8 mouse cellular contexts compared by ENCODE assay signal in the genomic region with DNA sequence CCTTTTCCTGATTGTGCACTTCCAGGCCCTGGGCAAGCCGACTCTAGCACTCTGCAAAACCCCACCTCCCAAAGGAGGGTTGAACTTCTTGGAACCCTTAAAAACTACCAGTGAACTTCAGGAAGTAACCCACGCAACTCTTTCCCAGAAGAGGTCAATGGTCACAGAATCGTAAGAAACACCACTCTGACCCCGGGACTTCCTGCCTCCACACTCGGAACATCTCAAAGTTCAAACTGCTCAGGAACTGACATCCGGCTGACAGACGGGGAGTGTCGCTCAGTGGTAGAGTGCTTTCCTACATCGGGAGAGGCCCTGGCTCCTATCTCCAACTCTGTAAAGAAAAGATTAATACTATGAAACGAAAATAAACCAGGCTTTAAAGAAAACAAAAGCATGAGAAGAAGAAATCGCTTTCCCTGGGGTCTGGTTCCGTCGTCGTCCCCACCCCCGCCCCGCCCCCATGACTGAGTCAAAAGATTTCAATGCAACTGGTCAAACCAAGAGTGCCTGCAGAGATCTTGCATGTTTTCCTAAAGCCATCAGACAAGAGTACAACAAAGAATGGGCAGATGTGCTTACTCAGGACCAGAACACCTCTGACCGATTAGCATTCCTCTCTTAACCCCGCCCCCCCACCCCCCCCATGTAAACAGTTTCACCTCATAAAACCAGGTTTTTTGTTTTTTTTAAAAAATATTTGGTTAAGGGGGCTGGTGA. TPM values are rescaled to one million over a fixed set of nuclear protein-coding genes. Genes with fewer than 3 reads are reported as not detected.
DNase-seq lines count a peak whose midpoint lies in the region; ATAC-seq and TF ChIP-seq lines count a peak whose summit lies in the region.

No protein-coding gene starts in this region.

- peak; percentile 83 for DNase-seq in midbrain, embryonic 11.5 days (ENCODE audit: low spot score, missing footprints)
- DNase-seq in embryonic facial prominence, embryonic 14.5 days (ENCODE audit: low spot score): peak; percentile 16
- no peak for DNase-seq in lung, adult 2 months
- DNase-seq in thymus, postnatal 36 days: peak; percentile 55 to 63
- no peak for DNase-seq in frontal cortex, adult 2 months (ENCODE audit: extremely low spot score in 1 of 2, low spot score in 1 of 2)
- DNase-seq in cerebellum, postnatal 10 days: no peak

- no peak for TF ChIP-seq CTCF in lung, adult 2 months (IDR thresholded peaks at IDR 0.05; ENCODE audit: insufficient read depth, low read length)

- H3K9me3 ChIP-seq in midbrain, embryonic 11.5 days (ENCODE audit: control insufficient read depth, low read length): no peaks in the 10 kb centered on the region
- H3K9me3 ChIP-seq in midbrain, embryonic 15.5 days: no peaks in the 10 kb centered on the region
- H3K9me3 ChIP-seq in embryonic facial prominence, embryonic 14.5 days (ENCODE audit: control insufficient read depth, low read length): no peaks in the 10 kb centered on the region
- H3K9me3 ChIP-seq in intestine, embryonic 16.5 days (ENCODE audit: control insufficient read depth, low read length): no peaks in the 10 kb centered on the region

- no peaks in the 10 kb centered on the region for H3K4me1 ChIP-seq in midbrain, embryonic 11.5 days (ENCODE audit: control insufficient read depth, insufficient read depth, low read length)
- no peaks in the 10 kb centered on the region for H3K4me1 ChIP-seq in midbrain, embryonic 15.5 days
- peaks cover 3% of the 10 kb centered on the region; the same call in 1 of the 2 replicates for H3K4me1 ChIP-seq in embryonic facial prominence, embryonic 14.5 days (ENCODE audit: control insufficient read depth, insufficient read depth, low read length)
- H3K4me1 ChIP-seq in intestine, embryonic 16.5 days (ENCODE audit: control insufficient read depth, insufficient read depth, low read length): peaks cover 3% of the 10 kb centered on the region; the same call in 1 of the 2 replicates
- H3K4me1 ChIP-seq in lung, adult 2 months (ENCODE audit: control insufficient read depth, insufficient read depth, low read length): peaks cover 8% of the 10 kb centered on the region

- no peaks in the 10 kb centered on the region for H3K36me3 ChIP-seq in midbrain, embryonic 11.5 days (ENCODE audit: control insufficient read depth, insufficient read depth, low read length)
- no peaks in the 10 kb centered on the region for H3K36me3 ChIP-seq in midbrain, embryonic 15.5 days (replicated peaks)
- H3K36me3 ChIP-seq in embryonic facial prominence, embryonic 14.5 days (ENCODE audit: control insufficient read depth, insufficient read depth, low read length): no peaks in the 10 kb centered on the region
- no peaks in the 10 kb centered on the region for H3K36me3 ChIP-seq in intestine, embryonic 16.5 days (ENCODE audit: control insufficient read depth, insufficient read depth, low read length)

- no peak overlapping the region for H3K9ac ChIP-seq in midbrain, embryonic 11.5 days (ENCODE audit: low read length)
- no peak overlapping the region for H3K9ac ChIP-seq in midbrain, embryonic 15.5 days
- no peak overlapping the region for H3K9ac ChIP-seq in embryonic facial prominence, embryonic 14.5 days (ENCODE audit: low read depth, low read length)
- 0 out of 2 replicates have a peak overlapping the region, but pooled peaks have one; percentile 29 for H3K9ac ChIP-seq in intestine, embryonic 16.5 days (ENCODE audit: low read depth, low read length)

- H3K4me2 ChIP-seq in midbrain, embryonic 11.5 days: no peak overlapping the region; the same call in 1 of the 2 replicates
- no peak overlapping the region for H3K4me2 ChIP-seq in midbrain, embryonic 15.5 days
- peak overlapping the region; percentile 36 for H3K4me2 ChIP-seq in embryonic facial prominence, embryonic 14.5 days (ENCODE audit: low read depth, low read length)
- peak overlapping the region; percentile 48 for H3K4me2 ChIP-seq in intestine, embryonic 16.5 days (ENCODE audit: low read depth, low read length)

- H3K27ac ChIP-seq in midbrain, embryonic 11.5 days (ENCODE audit: low read depth, low read length): no peak overlapping the region
- no peak overlapping the region for H3K27ac ChIP-seq in midbrain, embryonic 15.5 days
- H3K27ac ChIP-seq in embryonic facial prominence, embryonic 14.5 days (replicated peaks; ENCODE audit: low read depth, low read length): no peak overlapping the region
- H3K27ac ChIP-seq in intestine, embryonic 16.5 days (ENCODE audit: low read length): peak overlapping the region; percentile 83

- WGBS in midbrain, embryonic 11.5 days: 31% methylated on average over 18 of the region's 18 CpGs
- 35% methylated on average over 18 of the region's 18 CpGs for WGBS in midbrain, embryonic 15.5 days
- 21% methylated on average over 18 of the region's 18 CpGs for WGBS in embryonic facial prominence, embryonic 14.5 days
- 17% methylated on average over 18 of the region's 18 CpGs for WGBS in intestine, embryonic 16.5 days
- WGBS in lung, adult 2 months: 11% methylated on average over 18 of the region's 18 CpGs

- peak; percentile 47; the same call in 1 of the 2 replicates for TF ChIP-seq POLR2A in lung, adult 2 months (IDR thresholded peaks at IDR 0.05; ENCODE audit: borderline replicate concordance, extremely low read depth, low read depth, low read length)

- no peaks in the 10 kb centered on the region for H3K27me3 ChIP-seq in midbrain, embryonic 11.5 days (ENCODE audit: control insufficient read depth, insufficient read depth, low read length)
- H3K27me3 ChIP-seq in midbrain, embryonic 15.5 days (replicated peaks): no peaks in the 10 kb centered on the region
- no peaks in the 10 kb centered on the region for H3K27me3 ChIP-seq in embryonic facial prominence, embryonic 14.5 days (replicated peaks; ENCODE audit: control insufficient read depth, insufficient read depth, low read length)
- no peaks in the 10 kb centered on the region for H3K27me3 ChIP-seq in intestine, embryonic 16.5 days (replicated peaks; ENCODE audit: control insufficient read depth, insufficient read depth, low read length)

- no peak overlapping the region for H3K4me3 ChIP-seq in midbrain, embryonic 11.5 days (ENCODE audit: low read depth, low read length)
- H3K4me3 ChIP-seq in midbrain, embryonic 15.5 days: no peak overlapping the region
- H3K4me3 ChIP-seq in embryonic facial prominence, embryonic 14.5 days (ENCODE audit: low read depth, low read length): peak overlapping the region; percentile 19
- H3K4me3 ChIP-seq in intestine, embryonic 16.5 days (ENCODE audit: low read length): peak overlapping the region; percentile 34
- H3K4me3 ChIP-seq in lung, adult 2 months (replicated peaks; ENCODE audit: extremely low read depth, low read depth, low read length): peak overlapping the region; percentile 32

- ATAC-seq in midbrain, embryonic 11.5 days (ENCODE audit: low FRiP score): no peak
- ATAC-seq in midbrain, embryonic 15.5 days (replicated peaks): no peak
- ATAC-seq in embryonic facial prominence, embryonic 14.5 days (ENCODE audit: low read depth): no peak
- peak; percentile 92 for ATAC-seq in intestine, embryonic 16.5 days

RNA-seq across cellular contexts. Expression of a gene that starts 14.4 kb away (rescaled TPM):
- 126 and 133 TPM in 2 replicates for polyA plus RNA-seq in midbrain, embryonic 11.5 days (2014; fragmentation: Nextera tagmentation; extraction: Ambion mirVana)
- 152 and 159 TPM in 2 replicates for polyA plus RNA-seq in midbrain, embryonic 15.5 days (2015; fragmentation: Nextera tagmentation; extraction: Ambion mirVana)
- 205 and 223 TPM in 2 replicates for polyA plus RNA-seq in embryonic facial prominence, embryonic 14.5 days (2014; fragmentation: Nextera tagmentation; extraction: Ambion mirVana)
- polyA plus RNA-seq in intestine, embryonic 16.5 days (2015; fragmentation: Nextera tagmentation; extraction: Ambion mirVana): 222 and 249 TPM in 2 replicates
- polyA plus RNA-seq in lung, adult 2 months (2012; rRNA removed): 123 and 131 TPM in 2 replicates
- polyA plus RNA-seq in frontal cortex, adult 2 months (2012; rRNA removed): 59.8 and 68.6 TPM in 2 replicates

RNA-seq across cellular contexts. Expression of a gene that starts 36.0 kb away (rescaled TPM):
- polyA plus RNA-seq in midbrain, embryonic 11.5 days (2014; fragmentation: Nextera tagmentation; extraction: Ambion mirVana): 26.2 and 27.4 TPM in 2 replicates
- 12.1 and 13.6 TPM in 2 replicates for polyA plus RNA-seq in midbrain, embryonic 15.5 days (2015; fragmentation: Nextera tagmentation; extraction: Ambion mirVana)
- polyA plus RNA-seq in embryonic facial prominence, embryonic 14.5 days (2014; fragmentation: Nextera tagmentation; extraction: Ambion mirVana): 18.2 and 22.1 TPM in 2 replicates
- 11.1 and 11.9 TPM in 2 replicates for polyA plus RNA-seq in intestine, embryonic 16.5 days (2015; fragmentation: Nextera tagmentation; extraction: Ambion mirVana)
- 7.9 and 8.7 TPM in 2 replicates for polyA plus RNA-seq in lung, adult 2 months (2012; rRNA removed)
- 10.8 and 11.1 TPM in 2 replicates for polyA plus RNA-seq in frontal cortex, adult 2 months (2012; rRNA removed)

Comparison
In these comparisons a context has a peak if more than half of its experiments do, and no peak if none do; other contexts are left out.
1. DNase-seq: peak in midbrain, embryonic 11.5 days (single experiment), embryonic facial prominence, embryonic 14.5 days (single experiment) and thymus, postnatal 36 days (2 of 2); none in lung, adult 2 months (single experiment), frontal cortex, adult 2 months (0 of 2) and cerebellum, postnatal 10 days (0 of 2).
2. H3K4me2 ChIP-seq: peak in embryonic facial prominence, embryonic 14.5 days (single experiment) and intestine, embryonic 16.5 days (single experiment); none in midbrain, embryonic 11.5 days (single experiment) and midbrain, embryonic 15.5 days (single experiment).
3. H3K4me3 ChIP-seq: peak in embryonic facial prominence, embryonic 14.5 days (single experiment), intestine, embryonic 16.5 days (single experiment) and lung, adult 2 months (single experiment); none in midbrain, embryonic 11.5 days (single experiment) and midbrain, embryonic 15.5 days (single experiment).